In the genomic region with DNA sequence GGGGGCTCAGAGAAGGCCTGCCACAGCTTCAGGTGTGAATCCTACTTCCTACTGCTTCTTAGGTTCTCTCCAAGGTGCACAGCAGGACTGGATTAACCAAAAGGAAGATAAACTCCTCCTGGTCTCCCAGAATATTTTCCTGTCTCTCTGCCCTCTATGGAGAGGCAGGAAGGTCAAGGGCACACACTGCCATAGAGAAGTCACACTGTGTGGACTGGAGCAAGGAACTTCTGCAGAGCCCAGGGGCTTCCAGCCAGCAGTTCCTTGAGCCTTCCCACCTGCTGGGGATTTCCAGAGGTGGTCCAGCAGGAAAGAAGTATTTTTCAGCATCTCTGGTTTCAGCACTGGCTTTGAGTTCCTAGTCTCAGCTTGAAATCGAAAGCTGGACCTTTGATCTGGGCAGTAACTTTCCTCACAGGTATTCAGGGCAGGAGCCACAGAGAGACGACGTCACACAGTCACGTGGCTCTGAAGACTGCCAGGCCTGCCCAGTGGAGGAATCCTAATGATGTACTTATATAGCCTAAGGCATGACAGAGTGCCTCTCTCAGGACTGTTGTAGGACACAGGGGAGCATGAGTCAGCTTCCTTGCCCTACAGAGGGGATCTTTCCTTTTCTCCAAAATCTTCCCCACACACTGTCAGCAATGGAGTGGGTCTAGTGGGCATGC, we compare ENCODE assay signal across 14 mouse cellular contexts. TPM values are rescaled to one million over a fixed set of nuclear protein-coding genes. Genes with fewer than 3 reads are reported as not detected.
DNase-seq lines count a peak whose midpoint lies in the region; ATAC-seq and TF ChIP-seq lines count a peak whose summit lies in the region.
"Had no signal": no experiment of that assay in that cellular context is flagged by ENCODE, and none has a peak within 500 bp of the region (broad histone marks: within the 10 kb centered on the region; RNA-seq: fewer than 3 reads in every experiment).

No protein-coding gene starts in this region.

- no peak for TF ChIP-seq CTCF in stomach, postnatal 0 days (IDR thresholded peaks at IDR 0.05; ENCODE audit: low read depth)

- no peak overlapping the region for H3K27ac ChIP-seq in liver, embryonic 16.5 days (ENCODE audit: low read length)
- H3K27ac ChIP-seq in embryonic facial prominence, embryonic 14.5 days (replicated peaks; ENCODE audit: low read depth, low read length), result no peak overlapping the region
- no peak overlapping the region for H3K27ac ChIP-seq in kidney, embryonic 16.5 days (ENCODE audit: low read length)
- H3K27ac ChIP-seq in stomach, postnatal 0 days (replicated peaks), result no peak overlapping the region
- H3K27ac ChIP-seq in midbrain, embryonic 15.5 days, result no peak overlapping the region
- H3K27ac ChIP-seq: forebrain, embryonic 13.5 days; neural tube, embryonic 15.5 days had no signal

- H3K4me3 ChIP-seq in liver, embryonic 16.5 days (ENCODE audit: low read depth, low read length), result no peak overlapping the region
- no peak overlapping the region for H3K4me3 ChIP-seq in embryonic facial prominence, embryonic 14.5 days (ENCODE audit: low read depth, low read length)
- H3K4me3 ChIP-seq in kidney, embryonic 16.5 days (ENCODE audit: low read length), result no peak overlapping the region
- H3K4me3 ChIP-seq in stomach, postnatal 0 days (ENCODE audit: low read depth, low read length), result no peak overlapping the region
- H3K4me3 ChIP-seq in midbrain, embryonic 15.5 days, result no peak overlapping the region
- H3K4me3 ChIP-seq: forebrain, embryonic 13.5 days; neural tube, embryonic 15.5 days had no signal

- no peaks in the 10 kb centered on the region for H3K4me1 ChIP-seq in liver, embryonic 16.5 days (ENCODE audit: control insufficient read depth, low read depth, low read length)
- H3K4me1 ChIP-seq in embryonic facial prominence, embryonic 14.5 days (ENCODE audit: control insufficient read depth, insufficient read depth, low read length), result peaks cover 4% of the 10 kb centered on the region; the same call in 1 of the 2 replicates
- no peaks in the 10 kb centered on the region for H3K4me1 ChIP-seq in kidney, embryonic 16.5 days (ENCODE audit: insufficient read depth, low read length)
- H3K4me1 ChIP-seq in stomach, postnatal 0 days (replicated peaks; ENCODE audit: control insufficient read depth, insufficient read depth), result no peaks in the 10 kb centered on the region
- no peaks in the 10 kb centered on the region for H3K4me1 ChIP-seq in midbrain, embryonic 15.5 days
- H3K4me1 ChIP-seq: forebrain, embryonic 13.5 days; neural tube, embryonic 15.5 days had no signal

- H3K36me3 ChIP-seq in liver, embryonic 16.5 days (ENCODE audit: control insufficient read depth, insufficient read depth), result no peaks in the 10 kb centered on the region
- H3K36me3 ChIP-seq in embryonic facial prominence, embryonic 14.5 days (ENCODE audit: control insufficient read depth, insufficient read depth, low read length), result no peaks in the 10 kb centered on the region
- no peaks in the 10 kb centered on the region for H3K36me3 ChIP-seq in kidney, embryonic 16.5 days (ENCODE audit: insufficient read depth, low read length)
- no peaks in the 10 kb centered on the region for H3K36me3 ChIP-seq in stomach, postnatal 0 days (ENCODE audit: control insufficient read depth, insufficient read depth, low read length)
- H3K36me3 ChIP-seq in midbrain, embryonic 15.5 days (replicated peaks), result no peaks in the 10 kb centered on the region
- H3K36me3 ChIP-seq: neural tube, embryonic 15.5 days had no signal

- no peak overlapping the region for H3K9ac ChIP-seq in liver, embryonic 16.5 days (ENCODE audit: low read depth, low read length)
- no peak overlapping the region for H3K9ac ChIP-seq in embryonic facial prominence, embryonic 14.5 days (ENCODE audit: low read depth, low read length)
- no peak overlapping the region for H3K9ac ChIP-seq in kidney, embryonic 16.5 days (replicated peaks; ENCODE audit: low read length)
- no peak overlapping the region for H3K9ac ChIP-seq in stomach, postnatal 0 days (ENCODE audit: low read length)
- H3K9ac ChIP-seq in midbrain, embryonic 15.5 days, result no peak overlapping the region
- H3K9ac ChIP-seq: forebrain, embryonic 13.5 days; neural tube, embryonic 15.5 days had no signal

- H3K4me2 ChIP-seq in liver, embryonic 16.5 days (ENCODE audit: low read depth, low read length), result no peak overlapping the region
- no peak overlapping the region for H3K4me2 ChIP-seq in embryonic facial prominence, embryonic 14.5 days (ENCODE audit: low read depth, low read length)
- H3K4me2 ChIP-seq in kidney, embryonic 16.5 days (replicated peaks; ENCODE audit: low read depth, low read length), result no peak overlapping the region
- no peak overlapping the region for H3K4me2 ChIP-seq in stomach, postnatal 0 days (replicated peaks; ENCODE audit: low read depth)
- H3K4me2 ChIP-seq in midbrain, embryonic 15.5 days, result no peak overlapping the region
- H3K4me2 ChIP-seq: forebrain, embryonic 13.5 days; neural tube, embryonic 15.5 days had no signal

- ATAC-seq in liver, embryonic 16.5 days (ENCODE audit: low read depth), result peak; percentile 30; the same call in 1 of the 2 replicates
- ATAC-seq in embryonic facial prominence, embryonic 14.5 days (ENCODE audit: low read depth), result 0 out of 2 replicates have a peak, but pooled peaks have one; percentile 6
- ATAC-seq in kidney, embryonic 16.5 days (ENCODE audit: low FRiP score, low TSS enrichment), result peak; percentile 79
- peak; percentile 79 for ATAC-seq in stomach, postnatal 0 days (ENCODE audit: low FRiP score, low TSS enrichment)
- no peak for ATAC-seq in midbrain, embryonic 15.5 days (replicated peaks)
- ATAC-seq: CD4-positive, CD25-positive, alpha-beta regulatory T cell, adult 4 months; forebrain, embryonic 13.5 days had no signal

- H3K9me3 ChIP-seq in liver, embryonic 16.5 days (replicated peaks; ENCODE audit: control insufficient read depth, low read length), result no peaks in the 10 kb centered on the region
- no peaks in the 10 kb centered on the region for H3K9me3 ChIP-seq in embryonic facial prominence, embryonic 14.5 days (ENCODE audit: control insufficient read depth, low read length)
- no peaks in the 10 kb centered on the region for H3K9me3 ChIP-seq in kidney, embryonic 16.5 days (ENCODE audit: low read length)
- H3K9me3 ChIP-seq in stomach, postnatal 0 days (ENCODE audit: control insufficient read depth, low read length), result no peaks in the 10 kb centered on the region
- H3K9me3 ChIP-seq in midbrain, embryonic 15.5 days, result no peaks in the 10 kb centered on the region
- H3K9me3 ChIP-seq: forebrain, embryonic 13.5 days; neural tube, embryonic 15.5 days had no signal

- no peak for DNase-seq in liver
- DNase-seq in embryonic facial prominence, embryonic 14.5 days (ENCODE audit: low spot score), result no peak
- peak; percentile 30 for DNase-seq in stomach, postnatal 0 days (ENCODE audit: low spot score)
- no peak for DNase-seq in gastrocnemius, adult 18-20 months (ENCODE audit: low spot score)
- no peak for DNase-seq in urinary bladder, postnatal 36 days (ENCODE audit: low spot score in 2 of 2)
- DNase-seq: adrenal gland, postnatal 25 days; embryo, embryonic 11 days; right cerebral cortex, adult 18-20 months had no signal

- WGBS in liver, embryonic 16.5 days (ENCODE audit: insufficient replicate concordance), result 22% methylated on average over 4 of the region's 4 CpGs
- 28% methylated on average over 4 of the region's 4 CpGs for WGBS in embryonic facial prominence, embryonic 14.5 days
- WGBS in kidney, embryonic 16.5 days, result 13% methylated on average over 4 of the region's 4 CpGs
- WGBS in stomach, postnatal 0 days, result 10% methylated on average over 4 of the region's 4 CpGs
- 31% methylated on average over 4 of the region's 4 CpGs for WGBS in midbrain, embryonic 15.5 days

- no peaks in the 10 kb centered on the region for H3K27me3 ChIP-seq in liver, embryonic 16.5 days (ENCODE audit: control insufficient read depth, insufficient read depth, low read depth, low read length)
- H3K27me3 ChIP-seq in embryonic facial prominence, embryonic 14.5 days (replicated peaks; ENCODE audit: control insufficient read depth, insufficient read depth, low read length), result no peaks in the 10 kb centered on the region
- no peaks in the 10 kb centered on the region for H3K27me3 ChIP-seq in kidney, embryonic 16.5 days (ENCODE audit: insufficient read depth, low read length)
- no peaks in the 10 kb centered on the region for H3K27me3 ChIP-seq in stomach, postnatal 0 days (ENCODE audit: control insufficient read depth, insufficient read depth, low read length)
- no peaks in the 10 kb centered on the region for H3K27me3 ChIP-seq in midbrain, embryonic 15.5 days (replicated peaks)
- H3K27me3 ChIP-seq: forebrain, embryonic 13.5 days; neural tube, embryonic 15.5 days had no signal

- no peak for TF ChIP-seq EP300 in stomach, postnatal 0 days (optimal IDR thresholded peaks at IDR 0.05)

RNA-seq across cellular contexts. Expression of gene Ciita, which starts 14.7 kb away (rescaled TPM):
- polyA plus RNA-seq in liver, embryonic 16.5 days (2015; fragmentation: Nextera tagmentation; extraction: Ambion mirVana), result 0.13 and 0.18 TPM in 2 replicates
- polyA plus RNA-seq in embryonic facial prominence, embryonic 14.5 days (2014; fragmentation: Nextera tagmentation; extraction: Ambion mirVana), result 0.29 and 0.35 TPM in 2 replicates
- 0.80 TPM in 2 replicates for polyA plus RNA-seq in kidney, embryonic 16.5 days (2015; fragmentation: Nextera tagmentation; extraction: Ambion mirVana)
- polyA plus RNA-seq in stomach, postnatal 0 days (2015; fragmentation: Nextera tagmentation; extraction: Ambion mirVana), result 0.16 and 0.18 TPM in 2 replicates
- polyA plus RNA-seq in midbrain, embryonic 15.5 days (2015; fragmentation: Nextera tagmentation; extraction: Ambion mirVana), result 0.39 and 0.95 TPM in 2 replicates
- total RNA-seq in gastrocnemius, adult 18-20 months (2021), result under 1 TPM; 0.18 to 0.21 TPM

RNA-seq across cellular contexts. Expression of gene Tvp23a, which starts 18.0 kb away (rescaled TPM):
- 0.47 and 0.51 TPM in 2 replicates for polyA plus RNA-seq in liver, embryonic 16.5 days (2015; fragmentation: Nextera tagmentation; extraction: Ambion mirVana)
- polyA plus RNA-seq in embryonic facial prominence, embryonic 14.5 days (2014; fragmentation: Nextera tagmentation; extraction: Ambion mirVana), result 13.2 and 14.7 TPM in 2 replicates
- polyA plus RNA-seq in kidney, embryonic 16.5 days (2015; fragmentation: Nextera tagmentation; extraction: Ambion mirVana), result 14.3 and 16.3 TPM in 2 replicates
- 1.9 and 2.4 TPM in 2 replicates for polyA plus RNA-seq in stomach, postnatal 0 days (2015; fragmentation: Nextera tagmentation; extraction: Ambion mirVana)
- polyA plus RNA-seq in midbrain, embryonic 15.5 days (2015; fragmentation: Nextera tagmentation; extraction: Ambion mirVana), result 54.4 and 54.7 TPM in 2 replicates
- under 1 TPM; 0.16 to 0.21 TPM for total RNA-seq in gastrocnemius, adult 18-20 months (2021)

RNA-seq across cellular contexts. Expression of gene Nubp1, which starts 53.4 kb away (rescaled TPM):
- polyA plus RNA-seq in liver, embryonic 16.5 days (2015; fragmentation: Nextera tagmentation; extraction: Ambion mirVana), result 23.9 and 26.4 TPM in 2 replicates
- 49.0 and 52.6 TPM in 2 replicates for polyA plus RNA-seq in embryonic facial prominence, embryonic 14.5 days (2014; fragmentation: Nextera tagmentation; extraction: Ambion mirVana)
- polyA plus RNA-seq in kidney, embryonic 16.5 days (2015; fragmentation: Nextera tagmentation; extraction: Ambion mirVana), result 69.9 and 71.8 TPM in 2 replicates
- 31.0 and 33.8 TPM in 2 replicates for polyA plus RNA-seq in stomach, postnatal 0 days (2015; fragmentation: Nextera tagmentation; extraction: Ambion mirVana)
- polyA plus RNA-seq in midbrain, embryonic 15.5 days (2015; fragmentation: Nextera tagmentation; extraction: Ambion mirVana), result 53.0 and 54.1 TPM in 2 replicates
- total RNA-seq in gastrocnemius, adult 18-20 months (2021), result 1 to 10 TPM; 5.6 to 5.7 TPM
